ENCODE assay signal across 12 mouse cellular contexts in genomic region chr3:133158260-133158659, GRCm38 (mm10).
A peak's percentile ranks its signal among the peaks of the same experiment; 100 is the strongest.
DNase-seq lines count a peak whose midpoint lies in the region; ATAC-seq lines count a peak whose summit lies in the region.
"Had no signal": no experiment of that assay in that cellular context is flagged by ENCODE, and none has a peak within 500 bp of the region (broad histone marks: within the 10 kb centered on the region; RNA-seq: fewer than 3 reads in every experiment).

No protein-coding gene starts in this region.

- H3K9me3 ChIP-seq in kidney, embryonic 15.5 days (replicated peaks): no peaks in the 10 kb centered on the region
- H3K9me3 ChIP-seq: embryonic facial prominence, embryonic 13.5 days; forebrain, embryonic 15.5 days had no signal

- no peak overlapping the region for H3K4me2 ChIP-seq in kidney, embryonic 15.5 days
- H3K4me2 ChIP-seq: embryonic facial prominence, embryonic 13.5 days; forebrain, embryonic 15.5 days had no signal

- H3K4me3 ChIP-seq in kidney, embryonic 15.5 days (replicated peaks): no peak overlapping the region
- H3K4me3 ChIP-seq: embryonic facial prominence, embryonic 13.5 days; forebrain, embryonic 15.5 days had no signal

- ATAC-seq in kidney, embryonic 15.5 days (replicated peaks; ENCODE audit: low FRiP score): no peak
- ATAC-seq: forebrain, embryonic 15.5 days; inflammation-experienced regulatory T-cells, adult 6 months had no signal

- 61% methylated on average over 5 of the region's 5 CpGs for WGBS in kidney, embryonic 15.5 days

- DNase-seq in kidney, adult 11 months: peak; percentile 49
- peak; percentile 33 for DNase-seq in cerebellum, adult 11-12 months
- DNase-seq in cerebellum, postnatal 14 days: peak; percentile 83
- DNase-seq in kidney, postnatal 14 days: peak; percentile 40
- DNase-seq in layer of hippocampus, adult 9-10 months (ENCODE audit: low spot score): no peak
- DNase-seq in heart, adult 11 months: no peak
- DNase-seq in frontal cortex, postnatal 10 days (ENCODE audit: low spot score in 2 of 2): no peak
- DNase-seq: heart, postnatal 36 days had no signal

- no peak overlapping the region for H3K27ac ChIP-seq in kidney, embryonic 15.5 days
- H3K27ac ChIP-seq: embryonic facial prominence, embryonic 13.5 days; forebrain, embryonic 15.5 days had no signal

- no peaks in the 10 kb centered on the region for H3K27me3 ChIP-seq in kidney, embryonic 15.5 days
- H3K27me3 ChIP-seq: embryonic facial prominence, embryonic 13.5 days; forebrain, embryonic 15.5 days had no signal

- no peaks in the 10 kb centered on the region for H3K36me3 ChIP-seq in kidney, embryonic 15.5 days
- H3K36me3 ChIP-seq: embryonic facial prominence, embryonic 13.5 days; forebrain, embryonic 15.5 days had no signal

- no peak overlapping the region for H3K9ac ChIP-seq in kidney, embryonic 15.5 days
- H3K9ac ChIP-seq: embryonic facial prominence, embryonic 13.5 days; forebrain, embryonic 15.5 days had no signal

- no peaks in the 10 kb centered on the region for H3K4me1 ChIP-seq in kidney, embryonic 15.5 days
- H3K4me1 ChIP-seq: embryonic facial prominence, embryonic 13.5 days had no signal

Comparison
In these comparisons a context has a peak if more than half of its experiments do, and no peak if none do; other contexts are left out.
1. DNase-seq: peak in kidney, adult 11 months (single experiment), cerebellum, adult 11-12 months (single experiment), cerebellum, postnatal 14 days (2 of 2) and kidney, postnatal 14 days (single experiment); none in layer of hippocampus, adult 9-10 months (single experiment), heart, adult 11 months (single experiment) and frontal cortex, postnatal 10 days (0 of 2).